Mouse (Mus musculus): ENCODE results near the gene Gm30083. TPM values are rescaled to one million over a fixed set of nuclear protein-coding genes. Genes with fewer than 3 reads are reported as not detected.

The Gm30083 gene
- 0.15 TPM for polyA plus RNA-seq (2014; fragmentation: Illumina TruSeq; extraction: RNeasy Lipid Tissue Mini Kit (QIAGEN cat#74804); ENCODE audit: low read depth, low replicate concordance)

DNA sequence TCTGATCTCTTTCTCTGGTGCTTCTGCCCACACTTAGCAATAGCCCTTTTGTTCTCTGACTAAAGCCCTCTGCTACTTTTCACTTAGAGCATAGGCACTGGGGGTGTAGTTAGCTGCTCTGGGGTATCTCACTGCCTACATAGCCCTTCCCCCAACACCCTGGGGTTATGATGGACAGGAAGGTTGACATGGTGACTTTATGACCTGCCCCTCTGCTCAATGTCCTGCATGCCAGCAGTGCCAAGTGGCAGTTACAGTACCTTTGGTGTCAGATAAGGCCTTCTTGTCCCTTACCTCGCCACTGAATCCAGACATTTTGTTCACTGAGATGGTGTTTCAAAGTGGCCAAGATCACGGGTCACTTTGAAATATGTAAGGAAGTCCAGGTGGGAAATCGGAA lies at the start of gene Gm30083:
Gm30083 (minus strand) TSS at position 120 of the 400 bp plus-strand sequence.

GRCm38 (mm10) chr14:34052516-34052915 lies 37.5 kb upstream of the Gm30083 start, which contains the start of gene Antxrl:
Antxrl (plus strand) TSS chr14:34052707.

DNA sequence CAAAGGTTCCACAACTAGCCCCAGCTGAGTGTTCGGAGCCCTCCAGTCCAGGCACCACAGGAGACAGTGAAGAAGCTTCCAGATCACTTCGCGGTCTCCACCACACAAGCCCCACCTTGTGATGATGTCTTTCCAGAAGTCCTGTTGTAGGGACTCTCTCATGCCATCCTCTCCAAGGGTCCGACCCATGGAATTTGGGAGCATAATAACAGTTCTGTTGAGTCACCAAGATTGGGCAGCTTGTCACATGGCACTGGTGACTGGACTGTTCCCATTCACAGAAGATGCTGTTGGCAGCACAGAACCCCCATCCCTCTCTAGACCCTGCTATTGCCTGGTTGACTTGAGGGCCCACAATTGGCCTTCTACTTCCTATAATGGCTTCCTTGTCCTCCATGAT lies 1.4 kb upstream of the Gm30083 start, which contains the start of gene Gm5460:
Gm5460 (plus strand) TSS at position 378 of the 400 bp plus-strand sequence.

GRCm38 (mm10) chr14:33978604-33979059 lies 36.4 kb downstream of the Gm30083 start, which contains the start of gene Zfp488:
Zfp488 (minus strand) TSS chr14:33978764.

GRCm38 (mm10) chr14:33953761-33954160 lies 61.2 kb downstream of the Gm30083 start, which contains the start of gene Rbp3:
Rbp3 (plus strand) TSS chr14:33954003.

GRCm38 (mm10) chr14:33940739-33941138 lies 74.2 kb downstream of the Gm30083 start, which contains the start of gene Gdf2:
Gdf2 (plus strand) TSS chr14:33941039.

Other genes with a start within 250 kb of the Gm30083 start
- gene Gdf10, start 91.6 kb downstream of the Gm30083 start, polyA plus RNA-seq (2014; fragmentation: Illumina TruSeq; extraction: RNeasy Lipid Tissue Mini Kit (QIAGEN cat#74804); ENCODE audit: low read depth, low replicate concordance), result 16.8 TPM
- gene Gdf2, start 74.1 kb downstream of the Gm30083 start, polyA plus RNA-seq (2014; fragmentation: Illumina TruSeq; extraction: RNeasy Lipid Tissue Mini Kit (QIAGEN cat#74804); ENCODE audit: low read depth, low replicate concordance), result 0.25 TPM
- gene Rbp3, start 61.2 kb downstream of the Gm30083 start, polyA plus RNA-seq (2014; fragmentation: Illumina TruSeq; extraction: RNeasy Lipid Tissue Mini Kit (QIAGEN cat#74804); ENCODE audit: low read depth, low replicate concordance), result not detected
- not detected for gene Zfp488, start 36.4 kb downstream of the Gm30083 start, polyA plus RNA-seq (2014; fragmentation: Illumina TruSeq; extraction: RNeasy Lipid Tissue Mini Kit (QIAGEN cat#74804); ENCODE audit: low read depth, low replicate concordance)
- gene Gm5460, start 1.6 kb upstream of the Gm30083 start, polyA plus RNA-seq (2014; fragmentation: Illumina TruSeq; extraction: RNeasy Lipid Tissue Mini Kit (QIAGEN cat#74804); ENCODE audit: low read depth, low replicate concordance), result 3.2 TPM
- 3.3 TPM for gene Antxrl, start 37.5 kb upstream of the Gm30083 start, polyA plus RNA-seq (2014; fragmentation: Illumina TruSeq; extraction: RNeasy Lipid Tissue Mini Kit (QIAGEN cat#74804); ENCODE audit: low read depth, low replicate concordance)
- 7.4 TPM for gene Anxa8, start 70.8 kb upstream of the Gm30083 start, polyA plus RNA-seq (2014; fragmentation: Illumina TruSeq; extraction: RNeasy Lipid Tissue Mini Kit (QIAGEN cat#74804); ENCODE audit: low read depth, low replicate concordance)
- 0.32 TPM for gene A630023A22Rik, start 87.6 kb upstream of the Gm30083 start, polyA plus RNA-seq (2014; fragmentation: Illumina TruSeq; extraction: RNeasy Lipid Tissue Mini Kit (QIAGEN cat#74804); ENCODE audit: low read depth, low replicate concordance)
- not detected for gene Npy4r, start 137.3 kb upstream of the Gm30083 start, polyA plus RNA-seq (2014; fragmentation: Illumina TruSeq; extraction: RNeasy Lipid Tissue Mini Kit (QIAGEN cat#74804); ENCODE audit: low read depth, low replicate concordance)
- 0.65 TPM for gene Gprin2, start 186.5 kb upstream of the Gm30083 start, polyA plus RNA-seq (2014; fragmentation: Illumina TruSeq; extraction: RNeasy Lipid Tissue Mini Kit (QIAGEN cat#74804); ENCODE audit: low read depth, low replicate concordance)
- 2.7 TPM for gene Syt15, start 204.4 kb upstream of the Gm30083 start, polyA plus RNA-seq (2014; fragmentation: Illumina TruSeq; extraction: RNeasy Lipid Tissue Mini Kit (QIAGEN cat#74804); ENCODE audit: low read depth, low replicate concordance)

All from adipose tissue, adult 10 weeks (tissue).